Mouse (Mus musculus): Measurements from ENCODE around the gene Unc50. TPM values are rescaled to one million over a fixed set of nuclear protein-coding genes. Genes with fewer than 3 reads are reported as not detected.

Gene Unc50
- total RNA-seq, 2 experiments from 2014 or later, result 55.3 to 57.6 TPM

DNA sequence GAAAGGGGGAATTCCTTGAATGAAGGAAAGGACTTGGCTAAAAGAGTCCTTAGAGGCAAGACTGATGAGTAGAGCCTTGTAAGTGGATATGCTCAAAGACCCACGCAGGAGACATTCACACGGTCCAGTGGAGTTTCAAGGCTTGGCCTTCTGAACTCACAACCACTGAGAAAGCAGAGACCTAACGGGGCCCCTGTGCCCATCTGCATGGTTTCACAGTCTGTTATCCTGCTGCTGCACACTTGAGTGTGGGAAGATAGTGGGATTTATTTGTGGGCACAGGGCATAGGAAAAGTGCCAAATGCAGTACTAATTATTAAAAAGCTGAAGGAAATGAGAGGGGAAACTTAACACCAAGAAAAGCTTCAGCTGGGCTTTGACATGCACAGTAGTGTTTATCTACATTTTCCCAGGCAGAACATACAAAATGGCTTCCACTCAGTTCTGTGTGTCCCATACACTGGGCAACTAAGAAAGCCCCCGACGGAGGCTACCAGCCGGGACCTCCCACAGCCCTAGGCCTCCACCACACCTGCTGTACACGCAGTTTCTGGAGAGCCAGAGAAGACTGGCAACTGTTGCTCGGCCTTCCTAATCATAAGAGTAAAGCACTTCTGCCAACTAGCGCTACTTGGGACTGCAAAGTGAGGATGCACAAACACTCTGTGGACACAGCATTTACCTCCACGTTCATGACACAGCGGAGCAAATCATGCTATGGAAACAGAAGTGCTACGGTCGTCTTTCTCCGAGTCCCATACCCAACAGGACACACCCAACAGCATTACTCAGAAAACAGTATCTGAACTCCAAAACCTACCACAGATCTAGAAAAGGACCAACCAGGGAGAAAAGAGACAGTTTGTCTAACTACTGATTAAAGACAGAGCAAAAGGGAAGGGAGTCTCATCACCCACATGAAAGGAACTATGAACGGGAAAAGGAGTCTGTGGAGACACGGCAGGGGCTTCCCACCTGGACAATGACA, 13.2 kb downstream of the Unc50 start:
- no peak for DNase-seq (ENCODE audit: low spot score in 2 of 2)

DNA sequence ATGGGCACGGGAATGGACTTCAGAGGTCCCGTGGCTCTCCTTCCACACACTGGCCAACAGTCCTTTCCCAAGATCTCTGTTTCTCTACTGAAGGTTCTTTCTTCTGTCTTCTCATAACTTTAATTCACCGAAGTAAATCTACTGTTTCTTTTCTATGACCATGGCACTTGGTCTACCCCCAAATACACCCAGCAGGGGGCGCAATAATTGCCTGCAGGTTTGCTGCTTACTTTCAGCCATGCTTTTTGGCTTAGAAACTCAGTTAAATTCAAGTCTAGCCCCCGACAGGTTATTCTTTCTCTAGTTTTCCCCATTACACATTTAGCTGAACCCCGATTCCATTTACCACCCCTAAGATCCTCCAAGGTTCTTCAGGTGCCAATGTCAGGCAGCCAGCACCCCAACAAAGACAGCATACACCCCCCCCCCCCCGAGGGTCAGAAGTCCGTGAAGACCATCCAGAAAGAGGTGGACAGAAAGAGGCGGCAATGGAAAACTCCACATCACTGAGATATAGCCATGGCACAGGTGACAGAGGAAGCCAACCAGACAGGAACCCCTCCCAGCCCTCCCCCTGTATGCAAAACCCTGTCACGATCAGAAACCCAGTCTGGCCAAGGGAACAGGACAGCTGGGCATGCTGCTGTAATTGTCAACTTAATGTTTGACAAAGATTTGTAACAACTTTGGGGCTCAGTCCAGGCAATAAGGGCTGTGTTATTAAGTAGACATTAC, 18.6 kb downstream of the Unc50 start:
- no peak for DNase-seq (ENCODE audit: low spot score in 2 of 2)

DNA sequence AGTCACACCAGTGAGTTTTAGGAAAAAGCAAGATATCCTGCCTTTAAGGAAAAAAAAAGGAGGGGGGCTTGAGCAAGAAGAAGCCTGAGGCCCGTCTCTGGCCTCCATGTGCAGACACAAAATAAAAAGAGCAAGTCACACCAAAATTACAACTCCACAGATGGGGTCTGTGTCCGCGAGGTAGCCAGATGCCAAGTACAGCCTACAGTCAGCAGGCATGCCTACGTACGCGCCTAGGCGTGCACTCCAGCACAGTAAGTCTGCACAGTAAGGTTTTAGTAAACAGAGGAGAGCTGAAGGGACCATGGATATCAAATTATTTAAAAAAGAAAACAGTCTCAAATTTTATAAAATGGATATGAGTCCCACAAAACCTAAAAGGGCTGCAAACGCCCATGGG, 21.3 kb downstream of the Unc50 start:
- DNase-seq (ENCODE audit: low spot score in 2 of 2), result no peak

DNA sequence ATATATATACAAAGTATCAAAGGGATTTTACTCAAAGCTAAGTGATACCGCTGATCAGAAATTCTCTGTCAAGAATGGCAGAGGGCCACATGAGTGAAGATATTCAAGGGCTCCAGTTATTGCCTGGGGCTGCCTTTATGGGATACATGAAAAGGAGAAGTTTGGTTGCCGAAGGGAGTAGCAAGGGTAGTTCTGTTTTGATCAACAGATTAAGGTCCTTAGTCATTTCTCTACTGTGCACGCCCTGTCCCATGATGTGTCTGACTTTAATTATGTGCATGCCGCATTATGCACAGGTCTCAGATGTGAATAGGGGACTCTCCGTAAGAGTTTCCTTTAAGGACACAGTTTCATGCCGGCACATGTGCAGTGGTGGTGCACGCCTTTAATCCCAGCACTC, 27.6 kb downstream of the Unc50 start:
- no peak for DNase-seq (ENCODE audit: low spot score in 2 of 2)

DNA sequence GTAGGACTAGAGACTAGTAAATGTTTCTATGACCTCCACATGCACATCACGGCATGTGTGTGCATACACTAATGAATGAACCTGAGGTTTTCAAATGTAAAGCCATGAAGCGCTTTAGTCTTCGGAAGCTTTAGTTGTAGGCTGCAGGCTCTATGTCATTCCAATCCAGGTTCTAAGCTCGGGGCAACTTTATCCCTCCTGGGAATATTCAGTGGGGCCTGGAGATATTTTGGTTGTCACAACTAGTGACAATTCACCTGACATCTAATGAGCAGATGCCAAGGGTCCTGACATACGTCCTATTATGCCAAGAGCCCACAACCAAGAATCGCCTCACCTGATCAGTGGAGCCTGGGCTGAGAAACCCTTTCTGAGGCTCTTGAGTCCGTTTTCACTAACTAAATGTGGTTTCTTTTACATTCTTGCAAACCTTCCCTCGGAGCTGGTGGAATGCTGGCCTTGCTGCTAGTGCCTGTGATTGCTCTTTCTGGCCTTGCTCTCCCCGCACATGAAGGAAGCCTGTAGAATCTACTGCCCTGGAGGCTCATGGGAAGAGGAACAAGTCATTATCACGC, 35.0 kb downstream of the Unc50 start:
- no peak for DNase-seq (ENCODE audit: low spot score in 2 of 2)

DNA sequence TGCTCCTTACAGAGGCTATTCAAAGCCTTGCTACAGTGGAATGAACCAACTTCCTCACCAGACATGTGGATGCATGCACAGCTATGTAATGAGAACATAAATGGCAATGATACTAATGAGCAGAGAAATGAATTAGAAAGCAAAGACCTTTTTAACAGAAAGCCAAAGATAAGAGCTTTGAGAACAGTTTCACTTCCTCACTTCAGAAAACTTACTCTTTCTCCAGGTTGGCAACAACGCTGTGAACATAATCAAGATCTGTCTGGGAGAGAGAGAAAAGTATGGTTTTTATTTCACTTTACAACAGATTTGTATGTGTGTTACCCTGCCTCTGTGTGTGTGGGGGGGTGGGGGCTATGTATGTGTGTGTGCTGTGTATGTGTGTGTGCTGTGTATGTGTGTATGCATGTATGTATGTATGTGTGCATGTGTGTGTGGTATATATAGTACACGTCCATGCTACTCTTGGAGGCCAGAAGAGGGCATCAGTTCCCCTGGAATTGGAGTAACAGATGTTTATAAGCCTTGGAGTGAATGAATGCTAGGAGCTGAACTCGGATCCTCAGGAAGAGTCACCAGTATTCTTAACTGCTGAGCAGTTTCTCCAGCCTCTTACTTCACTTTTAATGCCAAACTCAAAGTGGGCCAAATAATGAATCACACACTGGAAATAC, 36.5 kb downstream of the Unc50 start:
- DNase-seq (ENCODE audit: low spot score in 2 of 2), result no peak

DNA sequence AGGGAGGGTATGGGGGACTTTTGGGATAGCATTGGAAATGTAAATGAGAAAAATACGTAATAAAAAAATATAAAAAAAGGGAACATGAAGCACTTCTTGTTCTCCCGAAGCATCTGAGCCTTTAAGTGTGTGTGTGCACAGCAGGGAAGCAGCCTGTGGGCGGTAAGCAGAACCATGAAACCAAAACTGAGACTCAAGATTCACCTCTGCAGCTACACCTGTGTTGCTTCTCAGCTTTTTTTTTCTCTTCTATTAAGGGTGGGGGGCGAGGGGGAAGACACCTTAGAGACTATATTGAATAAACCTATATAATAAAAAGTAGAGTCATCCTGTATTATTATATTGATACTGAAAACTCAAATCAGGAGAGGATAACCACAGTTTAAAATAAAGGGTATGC, 37.9 kb downstream of the Unc50 start:
- no peak for DNase-seq (ENCODE audit: low spot score in 2 of 2)

DNA sequence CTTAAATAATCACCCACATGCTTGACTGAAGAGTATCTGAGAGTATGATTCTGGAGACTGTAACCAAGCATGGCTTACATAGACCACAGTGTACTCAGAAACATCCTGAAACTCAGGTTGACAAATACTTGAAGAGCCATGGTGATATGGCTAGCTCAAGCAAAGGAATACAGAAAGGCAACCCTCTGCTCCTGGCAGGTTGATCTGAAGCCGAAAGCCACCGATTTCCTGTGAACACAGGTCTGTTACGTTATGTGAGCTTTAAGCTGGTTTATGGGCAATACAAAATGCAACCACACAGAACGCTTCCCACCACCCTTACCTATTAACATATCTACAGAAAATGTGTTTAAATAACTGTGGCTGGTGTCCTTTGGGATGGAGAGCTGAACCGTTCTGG, 39.1 kb downstream of the Unc50 start:
- no peak for DNase-seq (ENCODE audit: low spot score in 2 of 2)

DNA sequence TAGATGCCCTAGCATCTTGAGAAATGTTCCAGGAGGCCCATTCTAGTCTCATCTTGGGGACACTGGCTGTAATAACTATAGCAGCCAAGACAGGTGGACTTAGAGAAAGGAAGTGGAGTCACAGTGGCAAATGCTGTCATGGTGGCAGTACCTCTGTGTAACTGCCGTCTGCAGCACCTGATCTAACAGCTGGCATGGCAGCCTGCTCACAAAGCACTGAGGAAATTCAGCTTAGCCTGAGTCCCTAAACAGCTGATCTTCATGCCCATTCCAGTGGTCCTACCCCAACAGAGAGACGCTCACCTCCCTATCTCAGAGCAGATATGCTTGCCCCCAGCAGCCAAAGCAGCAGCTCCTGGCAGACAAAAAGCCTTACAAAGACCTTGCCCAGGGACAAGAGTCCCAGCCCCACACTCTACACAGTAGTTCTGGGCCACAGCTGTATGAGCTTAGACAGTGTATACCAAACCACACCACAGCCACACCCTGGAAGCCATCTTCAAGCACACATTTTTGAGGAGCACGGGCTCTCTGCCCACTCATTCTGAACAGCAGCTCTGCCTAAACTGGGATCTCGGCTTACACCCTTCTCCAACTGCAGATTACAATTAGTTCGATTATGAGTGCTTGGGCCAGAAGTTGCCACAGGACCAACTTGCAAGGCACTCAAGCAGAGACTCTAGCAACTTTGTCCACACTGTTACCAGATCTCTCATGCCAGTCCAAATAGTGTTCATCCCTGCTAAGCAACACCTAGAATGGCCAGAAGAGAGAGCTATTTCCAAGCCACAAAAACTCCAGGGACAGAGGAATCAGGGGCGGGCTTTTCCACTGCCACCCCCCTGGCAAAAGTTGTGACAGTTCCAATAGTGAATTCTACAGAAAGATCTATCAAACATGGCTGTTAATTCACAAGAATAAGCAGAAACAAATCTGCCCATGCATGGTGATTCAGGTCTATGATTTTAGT, 41.5 kb downstream of the Unc50 start:
- DNase-seq (ENCODE audit: low spot score in 2 of 2), result no peak

DNA sequence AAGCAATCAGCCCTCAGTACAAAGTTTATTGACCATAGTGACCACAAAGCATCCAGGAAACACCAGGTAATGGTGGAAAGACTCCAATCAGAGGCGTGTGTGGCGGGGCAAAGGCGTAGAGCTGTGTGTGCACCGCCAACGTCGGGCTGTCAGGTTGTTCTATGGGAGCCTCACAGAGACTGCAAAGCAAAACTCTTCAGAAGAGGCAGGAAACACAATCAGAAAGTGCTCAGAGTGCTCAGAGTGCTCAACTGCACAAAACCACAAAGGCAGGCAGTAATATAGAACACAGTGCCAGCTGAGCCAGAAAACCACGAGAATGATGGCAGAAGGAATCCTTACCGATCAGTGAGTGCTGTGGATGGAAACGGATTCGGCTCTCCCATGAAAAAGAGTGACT, 43.3 kb downstream of the Unc50 start:
- DNase-seq (ENCODE audit: low spot score in 2 of 2), result no peak

DNA sequence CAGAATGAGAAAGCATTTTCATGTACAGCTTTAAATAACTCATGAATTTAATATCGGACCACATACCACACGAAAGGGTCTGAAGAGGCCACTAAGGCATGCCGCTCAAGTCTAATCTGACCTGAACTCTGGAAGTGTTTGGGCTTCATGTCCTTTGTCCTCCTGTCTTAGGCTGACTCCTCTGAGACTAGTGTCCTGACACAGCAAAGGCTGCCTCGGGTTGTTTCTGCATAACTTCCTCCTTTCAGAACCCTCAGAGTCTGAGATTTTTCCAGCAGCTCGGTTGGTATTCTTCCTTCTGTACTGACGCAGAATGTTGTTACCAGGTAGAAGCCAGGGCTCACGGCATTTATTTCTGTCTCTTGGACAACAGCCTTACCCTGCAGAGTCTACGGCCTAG, 44.1 kb downstream of the Unc50 start:
- DNase-seq (ENCODE audit: low spot score in 2 of 2), result no peak

DNA sequence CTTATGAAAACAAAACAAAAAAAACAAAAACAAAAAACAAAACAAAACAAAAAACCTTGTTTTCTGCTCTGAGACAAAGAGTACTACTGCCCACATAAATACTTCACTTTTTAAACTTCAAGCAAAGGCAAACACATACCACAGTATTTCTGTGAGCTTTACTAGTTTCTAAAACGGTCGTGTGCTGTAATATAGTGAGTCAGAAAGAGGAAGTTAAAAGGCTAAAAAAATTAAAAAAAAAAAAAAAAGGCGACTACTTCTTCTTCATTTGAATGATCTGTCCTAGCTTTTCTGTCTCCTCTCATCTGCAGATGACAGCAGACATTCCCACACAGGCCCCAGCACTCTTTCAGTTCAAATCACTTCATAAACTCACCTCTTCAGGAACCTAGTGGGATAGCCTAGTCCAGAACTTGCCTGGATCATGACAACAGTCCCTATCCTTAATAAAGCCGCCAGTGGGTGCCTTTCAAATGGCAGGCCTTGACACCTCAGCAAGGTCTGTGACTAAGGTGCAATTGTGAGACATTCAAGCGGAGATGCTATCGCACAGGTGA, 44.8 kb downstream of the Unc50 start:
- DNase-seq (ENCODE audit: low spot score in 2 of 2), result no peak

DNA sequence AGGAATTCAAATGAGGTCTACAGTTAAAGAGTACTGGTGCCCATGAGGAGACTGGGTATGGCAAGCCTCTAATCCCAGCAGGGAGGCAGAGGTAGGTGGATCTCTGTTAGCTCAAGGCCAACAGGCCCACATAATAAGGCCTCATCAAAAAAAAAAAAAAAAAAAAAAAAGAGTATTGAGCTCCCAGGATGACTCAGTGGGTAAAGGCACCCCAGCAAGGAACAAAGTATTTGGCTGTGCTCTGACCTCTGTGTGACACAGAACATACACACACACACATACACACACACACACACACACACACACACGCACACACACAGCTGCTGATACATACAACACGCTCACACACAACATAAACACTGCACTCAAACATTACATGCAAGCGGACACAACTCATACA, 45.4 kb downstream of the Unc50 start:
- no peak for DNase-seq (ENCODE audit: low spot score in 2 of 2)

DNA sequence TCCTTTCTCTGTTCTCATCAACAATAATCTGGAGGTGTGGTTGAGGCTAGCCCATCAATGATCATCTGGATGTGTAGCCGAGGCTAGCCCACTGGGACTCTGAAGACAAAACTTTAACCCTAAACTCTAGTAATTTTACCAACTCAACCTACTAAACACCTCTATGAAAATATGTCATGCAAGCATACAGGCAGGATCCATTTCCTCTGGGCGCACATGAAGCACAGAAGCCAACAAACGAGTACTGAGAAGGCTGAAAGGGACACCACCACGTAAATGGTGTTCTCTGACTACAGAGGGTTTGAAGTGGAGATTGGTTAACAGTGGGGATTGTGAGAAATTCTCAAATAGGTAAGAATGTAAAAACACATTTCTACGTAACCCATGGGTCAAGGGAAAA, 47.3 kb downstream of the Unc50 start:
- no peak for DNase-seq (ENCODE audit: low spot score in 2 of 2)

DNA sequence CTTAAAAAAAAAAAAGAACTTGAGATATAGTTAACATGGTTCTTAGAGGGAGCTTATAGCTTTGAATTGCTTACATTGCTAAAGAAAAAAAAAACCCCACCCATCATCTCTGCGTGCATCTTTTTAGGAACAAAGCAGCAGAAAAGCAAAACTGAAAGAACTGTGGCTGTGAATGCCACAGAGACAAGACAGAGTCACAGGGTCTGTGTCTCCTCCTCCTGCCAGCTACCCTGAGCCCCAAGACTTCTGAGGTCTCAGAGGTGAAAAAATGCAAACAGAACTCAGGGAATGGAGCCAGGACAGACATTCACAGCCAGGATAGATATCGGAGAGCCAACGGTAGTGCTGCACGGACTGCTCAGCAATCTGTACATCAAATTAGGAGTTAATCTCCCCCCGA, 48.0 kb downstream of the Unc50 start:
- no peak for DNase-seq (ENCODE audit: low spot score in 2 of 2)

DNA sequence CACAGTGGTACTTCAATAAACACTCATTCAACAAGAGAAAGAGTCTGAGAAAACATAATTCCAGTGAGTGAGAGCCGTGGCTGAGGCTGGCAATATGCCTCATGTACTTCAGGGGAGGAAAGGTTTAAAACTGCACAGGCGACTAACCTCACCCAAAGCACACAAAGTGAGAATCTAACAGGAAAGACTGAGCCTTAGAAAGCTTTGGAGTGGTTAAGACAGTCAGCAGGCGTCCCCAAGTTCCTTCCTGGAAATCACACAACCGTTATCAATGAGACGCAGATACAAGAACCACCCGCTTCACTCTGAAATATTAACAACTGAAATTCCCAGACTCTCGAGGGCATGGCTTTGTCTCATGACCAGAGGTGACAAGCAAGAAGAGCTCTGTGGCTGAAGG, 48.5 kb downstream of the Unc50 start:
- DNase-seq (ENCODE audit: low spot score in 2 of 2), result no peak

DNA sequence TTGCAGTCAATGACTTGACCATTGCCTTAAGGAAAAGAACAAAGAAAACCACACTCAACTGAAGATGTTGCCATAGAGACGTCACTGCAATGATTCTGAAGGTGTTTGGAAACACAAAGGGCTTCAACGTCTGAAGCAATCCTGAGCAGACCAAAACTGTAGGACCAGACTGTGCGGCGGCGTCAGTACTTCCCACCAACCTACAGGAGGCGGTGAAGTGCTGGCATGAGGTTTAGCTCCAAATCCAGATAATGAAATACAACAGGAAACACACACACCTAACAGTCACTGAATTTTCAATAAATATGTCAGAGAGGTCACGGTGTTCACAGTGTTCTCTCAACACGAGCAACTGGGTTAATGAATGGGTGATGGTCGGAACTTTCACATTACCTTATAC, 49.1 kb downstream of the Unc50 start:
- DNase-seq (ENCODE audit: low spot score in 2 of 2), result peak in 1 of 2 experiments; percentile 26

DNA sequence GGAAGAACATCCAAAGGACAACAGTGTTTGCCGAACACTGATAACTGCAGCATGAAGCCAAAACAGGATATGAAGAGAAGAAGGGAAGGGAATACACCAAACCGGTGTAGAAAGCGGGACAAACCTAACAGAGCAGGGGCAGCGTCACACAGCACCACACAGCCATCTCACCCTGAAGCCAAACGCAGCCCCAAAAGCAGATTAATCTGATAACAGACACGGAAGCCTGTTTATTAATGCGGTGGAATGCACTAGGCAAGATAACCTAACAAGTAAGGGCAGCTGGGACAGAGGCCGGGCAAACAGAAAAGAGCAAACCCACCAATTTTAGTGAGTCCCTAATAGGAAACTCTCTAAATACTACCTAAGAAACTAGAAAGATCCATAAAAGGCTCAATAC, 49.8 kb downstream of the Unc50 start:
- DNase-seq (ENCODE audit: low spot score in 2 of 2), result no peak

DNA sequence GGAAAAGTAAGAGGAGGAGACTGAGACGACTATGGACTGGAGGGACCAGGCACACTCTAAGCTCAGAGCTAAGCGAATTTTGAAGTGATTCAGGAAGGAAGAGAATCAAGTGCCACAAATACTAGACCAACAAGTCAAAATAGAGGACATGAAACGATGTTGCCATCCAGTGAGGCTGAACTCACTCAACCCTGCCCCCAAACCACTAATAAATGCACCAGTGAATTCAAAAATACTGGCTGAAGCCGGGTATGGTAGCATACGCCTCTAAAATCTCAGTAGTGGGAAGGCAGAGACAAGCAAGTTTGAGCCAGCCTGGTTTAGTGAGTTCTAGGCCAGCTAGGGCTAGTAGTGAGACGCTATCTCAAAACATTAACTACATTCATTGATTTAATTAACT, 50.8 kb downstream of the Unc50 start:
- no peak for DNase-seq (ENCODE audit: low spot score in 2 of 2)

DNA sequence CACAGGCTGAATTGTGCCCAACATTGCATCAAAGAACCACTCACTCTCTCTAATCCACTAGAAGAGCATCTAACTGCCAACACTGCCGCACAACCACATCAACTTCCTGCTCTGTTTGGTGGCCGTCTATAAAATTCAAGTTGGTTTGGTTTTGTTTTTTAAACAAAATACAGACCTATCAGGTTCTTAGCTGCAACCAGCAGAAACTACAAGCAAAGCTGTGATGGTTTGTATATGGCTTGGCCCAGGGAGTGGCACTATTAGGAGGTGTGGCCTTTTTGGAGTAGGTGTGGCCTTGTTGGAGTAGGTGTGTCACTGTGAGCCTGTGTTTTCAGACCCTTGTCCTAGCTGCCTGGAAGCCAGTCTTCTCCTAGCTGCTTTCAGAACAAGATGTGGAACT, 51.4 kb downstream of the Unc50 start:
- no peak for DNase-seq (ENCODE audit: low spot score in 2 of 2)
